Mouse (Mus musculus): ENCODE measurements around the gene Ahdc1. TPM values are rescaled to one million over a fixed set of nuclear protein-coding genes. Genes with fewer than 3 reads are reported as not detected.
"Not testable (repeated sequence)": the region's sequence is repeated elsewhere in the genome, so short reads cannot be mapped to it uniquely, and the experiment has no call there.

Gene Ahdc1
- polyA plus RNA-seq, 1 experiment from 2014 or later: 14.6 TPM

DNA sequence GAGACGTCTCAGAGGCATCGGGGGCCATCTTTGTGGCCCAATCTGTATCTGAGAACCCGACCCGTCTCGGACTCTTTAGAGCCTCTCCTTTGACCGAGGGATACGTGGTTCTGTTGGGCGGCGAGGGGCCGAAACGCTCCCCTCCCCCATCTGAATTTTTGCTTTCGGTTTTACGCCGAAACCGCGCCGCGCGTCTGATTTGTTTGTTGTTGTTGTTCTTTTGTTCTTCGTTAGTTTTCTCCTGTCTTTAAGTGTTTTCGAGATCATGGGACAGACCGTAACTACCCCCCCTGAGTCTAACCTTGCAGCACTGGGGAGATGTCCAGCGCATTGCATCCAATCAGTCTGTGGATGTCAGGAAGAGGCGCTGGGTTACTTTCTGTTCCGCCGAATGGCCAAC is 85.6 kb downstream of the Ahdc1 start:
- H3K4me1 ChIP-seq: peaks cover 32% of the 10 kb centered on the region
- not testable (repeated sequence) for H3K4me2 ChIP-seq (replicated peaks); ATAC-seq (ENCODE audit: insufficient number of reproducible peaks, insufficient read depth, low FRiP score, low TSS enrichment); H3K9me3 ChIP-seq; H3K9ac ChIP-seq; H3K27ac ChIP-seq; H3K36me3 ChIP-seq; H3K27me3 ChIP-seq
- H3K4me3 ChIP-seq: peak overlapping the region; percentile 32; the same call in 1 of the 2 replicates
- 0% methylated on average over 15 of the region's 26 CpGs for WGBS

DNA sequence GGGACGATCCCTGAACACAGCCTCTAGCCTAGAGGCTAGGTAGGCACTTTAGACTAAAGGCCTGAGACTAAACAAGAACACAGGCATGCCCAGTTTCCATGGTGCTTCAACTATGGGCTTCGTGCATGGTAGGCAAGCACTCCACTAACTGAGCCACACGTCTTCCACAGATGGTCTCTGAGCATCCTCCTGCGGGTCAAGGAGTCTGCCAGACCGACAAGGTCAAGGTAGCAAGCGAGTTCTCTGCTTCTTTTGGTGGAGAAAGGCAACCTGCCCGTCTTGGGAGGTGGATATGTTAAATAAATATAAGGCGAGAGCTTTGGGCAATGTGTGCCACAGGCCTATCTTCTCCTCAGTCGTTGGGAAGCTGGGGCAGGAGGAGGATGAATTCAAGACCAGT is 90.7 kb downstream of the Ahdc1 start:
- H3K9ac ChIP-seq: no peak overlapping the region
- H3K36me3 ChIP-seq: no peaks in the 10 kb centered on the region
- WGBS: 85% methylated on average over 9 of the region's 9 CpGs
- H3K27ac ChIP-seq: no peak overlapping the region
- H3K4me2 ChIP-seq (replicated peaks): no peak overlapping the region
- H3K4me3 ChIP-seq: no peak overlapping the region
- no peak for ATAC-seq (ENCODE audit: insufficient number of reproducible peaks, insufficient read depth, low FRiP score, low TSS enrichment)
- H3K9me3 ChIP-seq: no peaks in the 10 kb centered on the region
- 0 out of 2 replicates have a peak, but pooled peaks cover 6% of the 10 kb centered on the region for H3K4me1 ChIP-seq
- no peaks in the 10 kb centered on the region for H3K27me3 ChIP-seq

DNA sequence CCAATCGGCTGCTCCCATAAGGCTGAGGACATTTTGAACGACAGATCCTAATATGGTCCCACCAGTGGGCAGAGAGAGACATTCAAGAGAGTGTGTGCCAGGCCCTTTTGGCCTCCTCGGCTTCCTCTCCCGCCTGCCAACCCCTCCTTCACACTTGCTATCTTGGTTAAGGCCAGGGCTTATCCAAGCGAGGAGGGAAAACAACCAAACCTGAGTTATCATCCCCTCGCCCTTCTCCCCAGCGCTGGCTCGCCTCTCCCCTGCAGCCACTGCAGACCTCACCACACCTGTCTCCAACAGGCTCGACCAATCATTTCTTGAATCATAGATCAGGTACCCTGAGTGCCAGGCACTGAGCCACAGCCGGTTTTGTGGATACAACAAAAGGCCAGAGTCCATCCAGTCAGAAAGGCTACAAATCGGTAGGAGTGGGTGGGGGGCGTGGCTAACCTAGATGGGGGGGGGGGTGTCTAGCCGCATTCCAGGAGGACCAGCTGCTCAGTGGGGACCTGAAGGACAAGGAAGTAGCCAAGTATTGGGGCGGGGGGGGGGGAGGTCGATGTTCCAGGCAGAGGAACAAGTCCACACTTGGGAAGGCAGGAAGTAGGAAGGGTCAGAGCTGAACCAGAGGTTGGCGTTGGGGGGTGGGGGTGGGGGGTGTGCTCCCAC is 92.6 kb downstream of the Ahdc1 start:
- H3K36me3 ChIP-seq: no peaks in the 10 kb centered on the region
- H3K9me3 ChIP-seq: no peaks in the 10 kb centered on the region
- peaks cover 18% of the 10 kb centered on the region for H3K4me1 ChIP-seq
- H3K9ac ChIP-seq: no peak overlapping the region
- H3K4me2 ChIP-seq (replicated peaks): peak overlapping the region; percentile 15; the same call in 1 of the 2 replicates
- H3K27me3 ChIP-seq: no peaks in the 10 kb centered on the region
- H3K27ac ChIP-seq: no peak overlapping the region
- no peak overlapping the region for H3K4me3 ChIP-seq
- no peak for ATAC-seq (ENCODE audit: insufficient number of reproducible peaks, insufficient read depth, low FRiP score, low TSS enrichment)
- 21% methylated on average over 15 of the region's 16 CpGs for WGBS

DNA sequence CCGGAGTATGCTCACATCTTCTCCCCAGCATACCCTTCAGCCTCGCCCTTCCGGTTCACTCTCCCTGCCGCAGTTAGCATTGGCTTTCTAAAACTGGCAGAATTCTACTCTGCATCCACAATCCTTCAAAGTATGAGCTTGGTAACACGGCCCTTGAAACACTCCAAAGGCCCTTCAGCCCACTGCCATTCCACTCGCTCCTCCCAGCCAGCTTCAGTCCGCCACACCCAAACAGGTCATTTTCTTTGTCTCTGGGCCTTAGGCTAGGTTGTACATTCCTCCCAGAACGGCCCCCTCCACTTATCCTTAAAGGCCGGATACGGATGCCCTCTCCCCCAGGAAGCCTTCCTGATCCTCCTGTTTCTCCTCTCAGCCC is 93.1 kb downstream of the Ahdc1 start:
- Histone ChIP-seq H3K27ac (no peak overlapping the region), H3K36me3 (no peaks in the 10 kb centered on the region), H3K4me2 (replicated peaks) (0 out of 2 replicates have a peak overlapping the region, but pooled peaks have one; percentile 15), H3K9me3 (no peaks in the 10 kb centered on the region), H3K4me1 (peaks cover 23% of the 10 kb centered on the region), H3K9ac (no peak overlapping the region), H3K27me3 (no peaks in the 10 kb centered on the region), H3K4me3 (no peak overlapping the region)
- WGBS: 22% methylated on average over 10 of the region's 10 CpGs
- ATAC-seq (ENCODE audit: insufficient number of reproducible peaks, insufficient read depth, low FRiP score, low TSS enrichment): no peak

DNA sequence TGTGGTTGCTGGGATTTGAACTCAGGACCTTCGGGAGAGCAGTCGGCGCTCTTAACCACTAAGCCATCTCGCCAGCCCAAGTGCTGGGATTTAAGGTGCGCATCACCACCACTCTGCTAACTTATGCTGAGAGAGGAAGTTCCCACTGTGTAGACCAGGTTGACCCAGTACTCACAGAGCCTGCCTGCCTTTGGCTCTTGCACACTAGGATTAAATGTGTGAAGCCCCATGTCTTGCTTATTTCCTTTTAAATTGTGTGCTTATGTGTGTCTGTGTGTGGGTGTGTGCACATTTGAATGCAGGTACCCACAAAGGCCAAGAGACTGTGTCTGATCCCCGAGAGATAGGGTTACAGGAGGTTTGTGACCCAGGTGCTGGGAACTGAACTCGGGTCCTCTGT is 95.6 kb downstream of the Ahdc1 start:
- Histone ChIP-seq H3K9me3 (no peaks in the 10 kb centered on the region), H3K9ac (no peak overlapping the region), H3K4me2 (replicated peaks) (no peak overlapping the region), H3K4me3 (no peak overlapping the region), H3K27me3 (no peaks in the 10 kb centered on the region), H3K36me3 (no peaks in the 10 kb centered on the region), H3K4me1 (peaks cover 25% of the 10 kb centered on the region), H3K27ac (no peak overlapping the region)
- 92% methylated on average over 7 of the region's 7 CpGs for WGBS
- no peak for ATAC-seq (ENCODE audit: insufficient number of reproducible peaks, insufficient read depth, low FRiP score, low TSS enrichment)

DNA sequence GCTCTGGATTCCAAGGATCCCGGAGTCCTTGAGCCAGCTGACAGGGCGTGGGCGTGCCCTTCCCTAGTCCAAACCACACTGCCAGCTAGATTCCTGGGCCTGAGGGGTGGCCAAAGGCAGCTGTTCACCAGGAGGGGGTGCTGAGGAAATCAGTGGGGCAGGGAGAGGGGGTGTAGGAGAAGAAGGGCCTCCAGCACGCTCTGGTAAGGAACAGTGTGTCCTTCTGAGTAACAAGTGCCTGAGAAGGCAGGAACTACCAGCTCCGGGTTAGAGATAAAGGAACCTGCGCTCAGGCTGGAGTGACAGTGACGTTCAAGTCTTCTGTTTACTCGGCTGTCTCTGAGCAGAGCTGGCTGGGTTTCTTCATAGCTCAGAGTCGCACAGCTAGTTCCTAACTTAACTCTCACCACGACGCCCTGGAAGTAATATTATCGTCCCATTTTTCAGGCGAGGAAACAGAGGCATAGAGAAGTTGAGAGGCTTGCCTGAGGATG is 96.8 kb downstream of the Ahdc1 start:
- Histone ChIP-seq H3K9me3 (no peaks in the 10 kb centered on the region), H3K27ac (peak overlapping the region; percentile 67), H3K36me3 (no peaks in the 10 kb centered on the region), H3K4me3 (no peak overlapping the region), H3K4me2 (replicated peaks) (no peak overlapping the region), H3K9ac (no peak overlapping the region), H3K27me3 (no peaks in the 10 kb centered on the region), H3K4me1 (peaks cover 30% of the 10 kb centered on the region)
- WGBS: 54% methylated on average over 13 of the region's 13 CpGs
- ATAC-seq (ENCODE audit: insufficient number of reproducible peaks, insufficient read depth, low FRiP score, low TSS enrichment): no peak

DNA sequence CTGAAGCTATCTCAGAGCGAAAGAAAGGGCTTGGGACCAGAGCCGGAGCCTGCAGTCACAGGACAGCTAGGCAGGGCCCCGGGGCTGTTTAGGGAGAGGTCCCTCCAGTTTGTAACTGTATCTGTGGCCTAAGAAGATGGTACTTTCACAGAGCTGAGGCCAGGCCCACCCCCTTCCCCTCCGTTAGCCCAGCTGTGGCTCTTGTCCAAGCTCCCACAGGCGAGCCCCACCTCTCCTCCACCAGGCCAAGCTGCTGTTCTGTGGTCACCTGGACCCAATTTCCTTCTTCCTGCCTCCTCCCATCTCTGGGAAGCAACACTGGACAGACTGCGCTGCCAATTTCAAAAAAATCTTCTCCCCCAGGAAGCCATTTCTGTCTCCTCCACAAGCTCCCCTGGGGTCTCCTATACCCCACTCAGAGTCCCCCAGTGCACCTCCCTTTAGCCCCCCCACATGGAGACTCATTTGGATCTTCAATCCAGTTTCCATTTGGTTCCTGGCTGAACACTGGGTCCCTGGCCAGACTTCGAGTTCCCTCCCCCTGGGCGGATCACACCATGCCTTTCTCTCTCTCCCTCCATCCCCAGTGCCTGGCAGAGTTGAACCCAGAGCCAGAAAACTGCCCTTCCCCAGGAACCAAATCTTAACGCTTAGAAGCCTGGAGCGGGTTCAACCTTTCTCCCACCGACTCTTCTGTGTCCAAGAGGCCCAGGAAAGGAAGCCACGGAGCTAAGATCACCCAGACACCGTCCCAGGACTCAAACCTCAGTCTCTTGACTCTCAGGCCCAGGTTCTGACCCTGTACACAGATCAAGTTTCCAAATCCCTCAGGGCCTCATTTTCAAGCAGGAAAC is 97.6 kb downstream of the Ahdc1 start:
- WGBS: 28% methylated on average over 13 of the region's 13 CpGs
- H3K36me3 ChIP-seq: no peaks in the 10 kb centered on the region
- H3K9me3 ChIP-seq: no peaks in the 10 kb centered on the region
- H3K4me1 ChIP-seq: peaks cover 37% of the 10 kb centered on the region
- H3K9ac ChIP-seq: no peak overlapping the region
- H3K4me2 ChIP-seq (replicated peaks): no peak overlapping the region
- H3K27ac ChIP-seq: peak overlapping the region; percentile 67; the same call in 1 of the 2 replicates
- no peak for ATAC-seq (ENCODE audit: insufficient number of reproducible peaks, insufficient read depth, low FRiP score, low TSS enrichment)
- H3K4me3 ChIP-seq: no peak overlapping the region
- no peaks in the 10 kb centered on the region for H3K27me3 ChIP-seq

DNA sequence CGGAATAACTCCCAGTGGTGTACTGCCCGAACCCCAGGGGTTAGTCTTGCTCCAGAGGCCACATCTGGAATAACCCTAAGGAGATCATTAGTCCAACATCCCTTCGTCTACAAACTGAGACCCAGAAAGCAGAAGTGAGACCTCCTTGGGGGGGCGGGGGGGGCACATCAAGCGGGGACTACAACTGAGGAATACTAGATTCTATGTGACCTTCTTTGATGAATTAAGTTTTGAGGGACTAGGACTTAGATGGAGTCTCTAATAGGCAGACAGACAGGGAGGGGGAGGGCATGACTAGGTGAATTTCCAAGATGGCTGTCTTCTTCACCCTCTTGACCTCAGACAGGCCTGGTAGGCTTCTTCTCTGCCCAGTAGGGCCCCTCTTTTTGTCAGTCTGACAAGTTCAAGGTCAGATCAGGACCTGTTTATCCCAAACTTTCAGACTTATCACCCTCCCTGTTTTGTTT is 98.3 kb downstream of the Ahdc1 start:
- Histone ChIP-seq H3K4me1 (peaks cover 32% of the 10 kb centered on the region), H3K9ac (no peak overlapping the region), H3K9me3 (no peaks in the 10 kb centered on the region), H3K4me2 (replicated peaks) (no peak overlapping the region), H3K27me3 (no peaks in the 10 kb centered on the region), H3K36me3 (no peaks in the 10 kb centered on the region), H3K4me3 (no peak overlapping the region), H3K27ac (no peak overlapping the region)
- 41% methylated on average over 5 of the region's 5 CpGs for WGBS
- no peak for ATAC-seq (ENCODE audit: insufficient number of reproducible peaks, insufficient read depth, low FRiP score, low TSS enrichment)

DNA sequence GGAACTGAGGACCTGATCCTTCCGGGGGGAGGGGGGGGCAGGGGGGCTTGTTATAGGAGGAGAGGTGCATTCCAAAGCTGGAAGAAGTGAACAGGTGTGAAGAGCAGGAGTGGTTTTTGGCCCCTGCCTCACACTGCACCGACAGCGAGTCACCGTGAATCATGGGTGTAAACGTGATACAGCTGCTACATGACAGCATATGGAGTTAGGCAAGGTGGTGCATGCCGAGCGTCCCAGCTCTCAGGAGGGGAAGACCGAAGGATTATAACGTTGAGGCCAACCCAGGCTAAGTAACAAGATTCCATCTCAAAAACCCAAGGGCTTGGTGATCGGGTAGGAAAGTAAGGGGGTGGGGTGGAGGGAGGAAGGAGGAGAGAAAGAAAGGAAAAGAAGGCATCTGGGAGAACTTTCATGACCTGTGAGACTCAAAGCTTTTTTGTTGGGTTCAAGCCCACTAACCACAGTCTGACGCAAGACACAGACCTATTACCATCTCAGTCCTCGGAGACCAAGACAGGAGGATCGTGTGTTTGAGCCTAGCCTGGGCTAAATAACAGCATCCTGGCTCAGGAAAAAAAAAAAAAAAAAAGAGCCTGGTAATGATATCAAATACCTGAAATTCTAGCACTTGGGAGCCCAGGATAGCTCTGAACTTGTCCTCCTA is 101.2 kb downstream of the Ahdc1 start:
- Histone ChIP-seq H3K9ac (no peak overlapping the region), H3K4me2 (replicated peaks) (no peak overlapping the region), H3K4me1 (peaks cover 40% of the 10 kb centered on the region), H3K9me3 (no peaks in the 10 kb centered on the region), H3K36me3 (no peaks in the 10 kb centered on the region), H3K27me3 (no peaks in the 10 kb centered on the region), H3K27ac (no peak overlapping the region), H3K4me3 (no peak overlapping the region)
- ATAC-seq (ENCODE audit: insufficient number of reproducible peaks, insufficient read depth, low FRiP score, low TSS enrichment): no peak
- 34% methylated on average over 13 of the region's 13 CpGs for WGBS

DNA sequence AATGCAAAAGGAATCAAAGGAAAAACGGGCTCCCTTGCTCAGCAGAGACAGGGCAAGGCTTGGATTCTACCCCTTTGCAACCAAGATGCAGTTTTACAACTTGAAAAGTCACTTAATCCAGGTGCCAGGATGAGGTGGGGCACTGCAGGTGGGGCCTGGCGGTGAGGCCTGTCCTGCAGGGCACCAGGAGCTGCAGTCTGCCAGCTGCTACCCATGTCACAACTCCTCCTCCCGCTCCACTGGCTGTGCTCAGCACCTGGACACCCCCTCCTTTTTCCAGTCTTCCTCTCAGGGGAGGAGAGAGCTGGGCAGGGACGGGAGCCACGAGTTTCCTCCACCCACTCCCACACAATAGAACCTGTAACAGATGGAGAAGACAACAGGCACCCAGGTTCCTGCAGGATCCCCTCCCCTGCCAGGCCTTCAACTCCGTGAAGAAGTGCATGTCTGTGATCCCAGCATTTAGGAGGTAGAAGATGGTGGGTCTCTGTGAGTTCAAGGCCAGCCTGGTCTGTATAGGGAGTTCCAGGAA is 102.4 kb downstream of the Ahdc1 start:
- peak overlapping the region; percentile 46; the same call in 1 of the 2 replicates for H3K27ac ChIP-seq
- no peaks in the 10 kb centered on the region for H3K36me3 ChIP-seq
- H3K4me2 ChIP-seq (replicated peaks): no peak overlapping the region
- peaks cover 39% of the 10 kb centered on the region for H3K4me1 ChIP-seq
- H3K27me3 ChIP-seq: no peaks in the 10 kb centered on the region
- no peak overlapping the region for H3K4me3 ChIP-seq
- H3K9ac ChIP-seq: no peak overlapping the region
- no peaks in the 10 kb centered on the region for H3K9me3 ChIP-seq
- 60% methylated on average over 6 of the region's 6 CpGs for WGBS
- no peak for ATAC-seq (ENCODE audit: insufficient number of reproducible peaks, insufficient read depth, low FRiP score, low TSS enrichment)

DNA sequence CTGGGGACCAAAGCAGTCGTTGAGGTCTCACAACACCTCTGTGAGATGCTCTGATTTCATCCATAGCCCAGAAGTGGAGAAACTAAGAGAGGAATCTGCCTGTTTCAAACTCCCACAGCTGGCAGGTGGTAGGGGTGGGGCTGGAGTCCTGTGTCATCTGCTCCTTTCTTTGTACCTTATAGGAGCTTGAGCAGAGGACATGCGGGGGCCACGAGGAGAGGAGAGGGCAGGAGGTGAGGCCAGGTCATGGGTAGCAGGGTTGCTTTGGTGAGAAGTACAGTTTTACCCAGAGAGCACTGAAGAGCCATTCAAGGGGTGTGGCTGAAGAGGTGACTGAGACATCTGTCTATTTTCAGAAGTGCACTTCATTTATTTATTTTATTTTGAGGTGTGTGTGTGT is 103.7 kb downstream of the Ahdc1 start:
- ATAC-seq (ENCODE audit: insufficient number of reproducible peaks, insufficient read depth, low FRiP score, low TSS enrichment): no peak
- 85% methylated on average over 3 of the region's 3 CpGs for WGBS

More for the DNA sequence above, 103.7 kb downstream of the Ahdc1 start:
- Histone ChIP-seq H3K9ac (no peak overlapping the region), H3K9me3 (no peaks in the 10 kb centered on the region), H3K27ac (no peak overlapping the region), H3K4me2 (replicated peaks) (no peak overlapping the region), H3K4me1 (peaks cover 31% of the 10 kb centered on the region), H3K36me3 (no peaks in the 10 kb centered on the region), H3K27me3 (no peaks in the 10 kb centered on the region), H3K4me3 (no peak overlapping the region)

Data from embryonic facial prominence, embryonic 12.5 days (tissue).